Mouse (Mus musculus) testis, postnatal 10 days (tissue): ENCODE data around the gene Itga2.

Source experiments
- DNase-seq: peaks from one replicate; pipeline ENCODE4 v3.0.0; 2021; ENCODE audit warnings: low spot score

Gene Itga2

DNA sequence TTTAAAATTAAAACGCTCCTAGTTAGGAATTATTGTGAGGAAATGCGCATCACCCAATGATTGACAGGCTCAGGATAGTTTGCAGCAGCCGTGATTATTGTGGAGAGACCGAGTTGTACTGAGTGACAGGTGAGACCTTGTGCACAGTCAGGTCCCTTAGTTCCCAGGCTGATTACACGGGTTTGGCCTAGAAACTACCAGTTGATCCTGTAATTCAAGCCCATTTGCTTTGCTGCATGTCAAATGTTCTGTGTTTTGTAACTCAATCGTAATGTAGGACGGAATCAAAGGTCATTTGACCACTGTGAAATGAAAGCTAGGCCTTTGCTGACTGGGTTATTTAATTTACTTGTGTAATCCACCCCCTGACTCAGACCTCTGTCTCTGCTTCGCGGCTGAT lies 113.4 kb downstream of the Itga2 start:
- no peak for DNase-seq

DNA sequence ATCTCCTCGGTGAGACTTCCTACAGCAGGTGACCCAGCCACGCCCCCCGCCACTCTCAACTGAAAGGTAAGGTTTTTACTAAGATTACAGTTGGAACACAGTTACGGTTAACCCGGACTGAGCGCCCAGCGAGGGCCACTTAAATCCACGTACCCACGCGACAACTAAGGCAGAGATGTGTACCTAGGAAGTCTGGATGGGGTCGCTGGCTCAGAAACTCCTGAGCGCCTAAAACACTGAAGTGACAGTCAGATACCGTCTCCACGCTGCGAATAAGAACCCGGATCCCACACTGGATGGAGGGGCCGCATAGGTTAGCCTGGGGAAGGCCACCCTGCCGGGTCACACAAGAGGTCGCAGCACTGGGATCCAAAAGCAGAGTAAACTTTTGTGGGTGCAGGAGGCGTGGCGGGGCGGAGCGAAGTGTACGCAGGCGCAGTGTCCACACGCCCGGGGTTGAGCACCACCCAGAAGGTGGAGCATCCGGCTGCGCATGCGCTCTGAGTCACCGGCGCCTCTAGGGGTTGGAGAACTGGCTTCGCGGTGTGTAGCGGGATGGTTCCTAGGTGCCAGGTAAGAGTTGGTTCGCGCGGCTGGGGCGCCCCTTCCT lies 114.0 kb downstream of the Itga2 start, which contains the start of gene Mocs2:
Gene Mocs2, plus strand, starts transcription at position 486 of the 610 bp plus-strand sequence.
- DNase-seq: peak; percentile 97

DNA sequence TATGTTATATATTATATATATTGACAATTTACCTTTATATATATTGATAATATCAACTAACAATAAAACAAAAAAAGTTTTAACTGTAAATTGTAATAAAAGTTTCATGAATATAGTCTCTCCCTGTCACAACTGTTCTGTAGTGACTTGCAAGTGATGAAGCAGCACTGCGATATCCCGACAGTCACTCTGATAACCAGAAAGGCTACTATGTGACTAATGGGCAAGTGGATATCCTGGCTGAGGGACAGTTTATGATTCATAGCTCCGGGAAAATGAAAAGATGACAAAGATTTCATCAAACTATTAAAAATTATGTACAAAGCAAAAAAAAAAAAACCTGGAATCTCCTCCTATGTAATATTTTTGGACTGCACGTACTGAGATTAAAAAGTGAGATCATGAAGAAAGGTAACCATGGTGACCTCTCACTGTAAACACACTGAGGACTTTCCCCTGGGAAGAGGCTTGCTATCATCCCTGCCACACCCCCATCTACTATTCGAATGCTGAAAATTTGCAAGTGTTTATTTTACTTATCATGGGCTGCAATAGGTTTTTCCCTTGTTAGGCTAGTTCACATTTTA lies 122.2 kb downstream of the Itga2 start:
- DNase-seq: no peak

DNA sequence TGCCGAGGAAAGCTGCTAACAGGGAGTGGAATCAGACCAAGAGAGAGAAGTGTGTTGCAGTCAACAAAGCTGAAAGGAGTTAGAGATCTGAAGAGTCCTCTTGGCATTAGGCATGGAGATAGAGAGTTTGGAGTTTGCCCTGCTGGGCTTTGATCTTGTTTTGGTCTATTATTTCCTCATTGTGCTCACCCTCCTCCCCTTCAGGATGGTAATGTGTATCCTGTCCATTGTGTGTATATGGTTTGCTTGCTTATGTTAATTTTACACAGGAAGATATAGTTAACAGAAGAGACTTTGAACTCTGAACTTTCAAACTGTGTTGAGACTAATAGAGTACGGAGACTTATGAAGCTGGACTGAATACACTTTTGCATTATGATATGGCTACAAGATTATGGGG lies 128.9 kb downstream of the Itga2 start:
- DNase-seq: no peak

DNA sequence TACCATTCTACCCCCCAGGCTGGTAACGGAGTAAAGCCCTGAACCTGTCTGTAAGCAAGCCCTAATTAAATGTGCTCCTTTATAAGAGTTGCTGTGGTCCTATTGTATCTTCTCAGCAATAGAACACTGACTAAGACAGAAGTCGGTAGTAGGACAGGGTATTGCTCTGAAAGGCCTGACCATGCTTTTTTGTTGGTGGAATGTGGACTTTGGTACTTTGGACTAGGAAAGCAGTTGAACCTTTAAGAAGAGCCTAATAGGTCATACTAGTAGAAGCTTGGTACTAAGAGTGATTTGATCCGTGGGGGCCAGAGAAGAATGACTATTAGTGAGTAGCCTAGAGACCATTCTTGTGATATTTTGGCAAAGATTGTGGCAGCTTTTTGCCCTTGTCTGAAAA lies 130.0 kb downstream of the Itga2 start:
- no peak for DNase-seq

DNA sequence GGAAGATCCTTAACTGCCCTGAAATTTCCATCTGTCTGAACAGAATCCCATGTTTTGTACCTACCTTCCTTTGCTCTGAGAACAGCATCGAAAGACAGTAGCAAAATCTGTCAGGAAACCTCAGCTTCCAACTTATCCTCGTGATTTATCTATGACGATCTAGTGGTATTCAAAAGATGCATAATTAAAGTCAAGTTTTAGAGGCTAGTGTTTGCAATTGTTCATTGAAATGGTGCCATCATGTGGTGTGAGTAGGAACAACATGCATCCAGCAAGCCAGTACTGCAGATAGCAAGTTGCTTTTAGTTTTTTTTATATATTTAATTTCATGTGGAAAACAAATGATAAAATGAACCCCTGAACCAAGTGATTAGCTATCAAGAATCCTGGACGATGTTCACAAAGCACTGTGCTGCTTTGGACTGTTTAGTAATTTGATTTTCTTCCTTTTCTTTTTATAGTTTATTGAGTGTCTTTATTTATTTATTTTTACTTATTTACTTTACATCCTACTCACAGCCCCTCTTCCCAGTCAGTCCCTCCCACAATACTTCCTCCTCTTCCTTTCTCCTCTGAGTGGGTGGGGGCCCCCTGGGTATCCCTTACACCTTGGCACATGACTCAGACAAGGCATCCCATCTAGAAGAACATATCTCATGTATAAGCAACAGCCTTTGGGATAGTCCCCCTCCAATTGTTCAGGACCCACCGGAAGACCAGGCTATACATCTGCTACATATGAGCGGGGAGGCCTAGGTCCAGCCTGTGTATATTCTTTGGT lies 138.5 kb downstream of the Itga2 start:
- DNase-seq: peak; percentile 74

DNA sequence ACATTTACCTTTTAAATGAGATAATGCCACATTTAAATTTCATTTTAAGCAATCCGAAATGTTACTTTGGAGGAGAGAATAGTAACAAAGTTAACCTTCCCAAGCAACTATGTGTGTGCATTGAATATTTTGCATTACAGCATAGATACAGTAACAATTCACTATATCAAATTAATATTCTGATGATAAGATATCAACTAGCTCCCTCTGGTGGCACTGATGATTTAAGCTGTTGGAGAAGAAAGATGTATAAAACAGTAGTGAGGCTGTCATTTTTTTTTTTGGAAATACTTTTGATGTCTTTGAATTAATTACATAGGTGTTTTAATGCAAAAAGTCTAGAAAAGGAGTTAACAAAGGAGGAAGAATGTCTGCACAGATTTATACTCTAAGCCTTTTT lies 140.4 kb downstream of the Itga2 start:
- no peak for DNase-seq
